Comparison of ENCODE assay signal across 15 mouse cellular contexts in genomic region chr15:7044081-7044749, GRCm38 (mm10). TPM values are rescaled to one million over a fixed set of nuclear protein-coding genes. Genes with fewer than 3 reads are reported as not detected.
A peak's percentile ranks its signal among the peaks of the same experiment; 100 is the strongest.
DNase-seq lines count a peak whose midpoint lies in the region; ATAC-seq lines count a peak whose summit lies in the region.
"Had no signal": no experiment of that assay in that cellular context is flagged by ENCODE, and none has a peak within 500 bp of the region (broad histone marks: within the 10 kb centered on the region; RNA-seq: fewer than 3 reads in every experiment).

No protein-coding gene starts in this region.

- H3K4me1 ChIP-seq in heart, embryonic 12.5 days (replicated peaks), result peaks cover 18% of the 10 kb centered on the region
- peaks cover 8 to 17% of the 10 kb centered on the region in 2 experiments for H3K4me1 ChIP-seq in heart, embryonic 14.5 days (ENCODE audit: control insufficient read depth in 2 of 2, insufficient read depth in 2 of 2, low read length in 2 of 2)
- peaks cover 20% of the 10 kb centered on the region for H3K4me1 ChIP-seq in limb, embryonic 10.5 days
- H3K4me1 ChIP-seq: embryonic facial prominence, embryonic 12.5 days had no signal

- intact Hi-C loops in heart, postnatal 14 days (cut with DNase I), result loop anchor here (5.0 to 10.0 kb wide), 2 partner anchors 81 to 112 kb away; no protein-coding TSS in a partner anchor

- 0 out of 2 replicates have a peak overlapping the region, but pooled peaks have one; percentile 14 for H3K27ac ChIP-seq in heart, embryonic 12.5 days (ENCODE audit: poor library complexity, severe bottlenecking)
- no peak overlapping the region for H3K27ac ChIP-seq in heart, embryonic 14.5 days (replicated peaks in 1 of 2; ENCODE audit: control insufficient read depth in 1 of 2, insufficient read depth in 1 of 2, low read depth in 2 of 2, low read length in 2 of 2)
- H3K27ac ChIP-seq in limb, embryonic 10.5 days, result no peak overlapping the region
- H3K27ac ChIP-seq: embryonic facial prominence, embryonic 12.5 days; forebrain, embryonic 12.5 days; midbrain, embryonic 10.5 days had no signal

- H3K9me3 ChIP-seq in heart, embryonic 12.5 days (replicated peaks), result no peaks in the 10 kb centered on the region
- H3K9me3 ChIP-seq in heart, embryonic 14.5 days (ENCODE audit: control insufficient read depth, low read length), result no peaks in the 10 kb centered on the region
- H3K9me3 ChIP-seq in limb, embryonic 10.5 days (replicated peaks), result no peaks in the 10 kb centered on the region
- H3K9me3 ChIP-seq: embryonic facial prominence, embryonic 12.5 days; forebrain, embryonic 12.5 days; midbrain, embryonic 10.5 days had no signal

- 34% methylated on average over 11 of the region's 11 CpGs for WGBS in heart, embryonic 12.5 days
- 37% methylated on average over 11 of the region's 11 CpGs for WGBS in heart, embryonic 14.5 days
- WGBS in limb, embryonic 10.5 days, result 75% methylated on average over 11 of the region's 11 CpGs

- no peak for DNase-seq in heart, postnatal 14 days
- DNase-seq in MEL-GATA-1-ER (ENCODE audit: extremely low read depth, low read depth), result peak; percentile 73
- peak; percentile 50 for DNase-seq in lung, postnatal 25 days (ENCODE audit: low spot score)
- no peak for DNase-seq in ovary, adult 18-20 months (ENCODE audit: low spot score)
- no peak for DNase-seq in limb, embryonic 10.5 days (ENCODE audit: low spot score)
- DNase-seq: adrenal gland, postnatal 14 days; cerebellum, adult 11 months; gastrocnemius, postnatal 36 days; thymus, postnatal 14 days had no signal

- ATAC-seq in heart, embryonic 12.5 days (ENCODE audit: insufficient number of reproducible peaks, low FRiP score), result peak; percentile 79
- 0 out of 2 replicates have a peak, but pooled peaks have one; percentile 51 for ATAC-seq in heart, embryonic 14.5 days (ENCODE audit: insufficient number of reproducible peaks, insufficient read depth, low FRiP score, low read depth)
- ATAC-seq: hindbrain, embryonic 16.5 days had no signal

- H3K4me2 ChIP-seq in heart, embryonic 12.5 days, result no peak overlapping the region
- no peak overlapping the region for H3K4me2 ChIP-seq in heart, embryonic 14.5 days (ENCODE audit: low read length)
- H3K4me2 ChIP-seq: embryonic facial prominence, embryonic 12.5 days; forebrain, embryonic 12.5 days had no signal

- H3K4me3 ChIP-seq in heart, embryonic 12.5 days, result no peak overlapping the region
- H3K4me3 ChIP-seq in heart, embryonic 14.5 days (ENCODE audit: control insufficient read depth in 1 of 2, insufficient read depth in 1 of 2, low read depth in 1 of 2, low read length in 2 of 2), result no peak overlapping the region
- no peak overlapping the region for H3K4me3 ChIP-seq in limb, embryonic 10.5 days
- H3K4me3 ChIP-seq: embryonic facial prominence, embryonic 12.5 days; forebrain, embryonic 12.5 days; midbrain, embryonic 10.5 days had no signal

- H3K36me3 ChIP-seq in heart, embryonic 12.5 days, result no peaks in the 10 kb centered on the region
- H3K36me3 ChIP-seq in heart, embryonic 14.5 days (ENCODE audit: control insufficient read depth, insufficient read depth, low read length), result no peaks in the 10 kb centered on the region
- no peaks in the 10 kb centered on the region for H3K36me3 ChIP-seq in limb, embryonic 10.5 days
- H3K36me3 ChIP-seq: embryonic facial prominence, embryonic 12.5 days; forebrain, embryonic 12.5 days; midbrain, embryonic 10.5 days had no signal

- H3K27me3 ChIP-seq in heart, embryonic 12.5 days (replicated peaks), result no peaks in the 10 kb centered on the region
- no peaks in the 10 kb centered on the region for H3K27me3 ChIP-seq in heart, embryonic 14.5 days (ENCODE audit: control insufficient read depth, insufficient read depth, low read length)
- H3K27me3 ChIP-seq in limb, embryonic 10.5 days (ENCODE audit: low read depth, poor library complexity, severe bottlenecking), result no peaks in the 10 kb centered on the region
- H3K27me3 ChIP-seq: embryonic facial prominence, embryonic 12.5 days had no signal

- H3K9ac ChIP-seq in heart, embryonic 12.5 days, result no peak overlapping the region
- no peak overlapping the region for H3K9ac ChIP-seq in heart, embryonic 14.5 days (ENCODE audit: low read length)
- H3K9ac ChIP-seq: embryonic facial prominence, embryonic 12.5 days; forebrain, embryonic 12.5 days had no signal

RNA-seq across cellular contexts. Expression of gene Lifr, which starts 46.2 kb away (rescaled TPM):
- 17.3 and 17.9 TPM in 2 replicates for polyA plus RNA-seq in heart, embryonic 12.5 days (2016; fragmentation: Nextera tagmentation; extraction: Ambion mirVana)
- total RNA-seq in heart, postnatal 14 days (2021), result 10 to 100 TPM; 57.6 to 63.2 TPM
- 33.4 and 36.4 TPM in 2 replicates for polyA plus RNA-seq in heart, embryonic 14.5 days (2014; fragmentation: Nextera tagmentation; extraction: Ambion mirVana)
- 12.0 and 12.1 TPM in 2 replicates for polyA plus RNA-seq in limb, embryonic 10.5 days (2016; fragmentation: Nextera tagmentation; extraction: Ambion mirVana)

Comparison
In these comparisons a context has a peak if more than half of its experiments do, and no peak if none do; other contexts are left out.
1. DNase-seq: peak in MEL-GATA-1-ER (single experiment) and lung, postnatal 25 days (single experiment); none in heart, postnatal 14 days (0 of 2), ovary, adult 18-20 months (single experiment) and limb, embryonic 10.5 days (single experiment).